Mouse (Mus musculus) G1E (cell line): ENCODE data around the gene Traip. TPM values are rescaled to one million over a fixed set of nuclear protein-coding genes. Genes with fewer than 3 reads are reported as not detected.

Experiments used
- ATAC-seq: 2 replicates; pipeline ENCODE4 v1.8.0; 2016; ENCODE audit warnings: mild to moderate bottlenecking; ENCODE audit not compliant: insufficient number of reproducible peaks, poor library complexity, low FRiP score, severe bottlenecking; ENCODE audit errors: extremely low read depth
- DNase-seq: peaks from one replicate; pipeline ENCODE4 v3.0.0; 2012; ENCODE audit warnings: low spot score
- H3K27me3 ChIP-seq: 2 replicates; pipeline ENCODE4 v1.6.1; 2012; ENCODE audit warnings: mild to moderate bottlenecking, low read length, inconsistent platforms; ENCODE audit not compliant: insufficient read depth
- H3K36me3 ChIP-seq: replicated peaks from 2 replicates; pipeline ENCODE3; 2012; ENCODE audit warnings: mild to moderate bottlenecking, inconsistent platforms
- H3K4me1 ChIP-seq: 2 replicates; pipeline ENCODE4 v1.6.1; 2012; ENCODE audit warnings: low read depth, low read length, inconsistent platforms, mixed read lengths; ENCODE audit not compliant: insufficient read depth
- H3K4me3 ChIP-seq: 2 replicates; pipeline ENCODE4 v1.5.1; 2012; ENCODE audit warnings: low read depth, mild to moderate bottlenecking, inconsistent platforms, low read length, moderate library complexity, mixed read lengths
- H3K9me3 ChIP-seq: replicated peaks from 2 replicates; pipeline ENCODE4 v1.6.1; 2012; ENCODE audit warnings: inconsistent platforms
- CTCF ChIP-seq: IDR thresholded peaks from 2 replicates; pipeline ENCODE4 v1.5.1; 2012; ENCODE audit warnings: low read depth, low read length, inconsistent platforms, mixed read lengths
- GATA1 ChIP-seq: IDR thresholded peaks from 2 replicates; pipeline ENCODE4 v1.6.1; 2012; ENCODE audit warnings: borderline replicate concordance, low read length, inconsistent platforms, mixed read lengths
- GATA2 ChIP-seq: IDR thresholded peaks from 2 replicates; pipeline ENCODE4 v1.6.1; 2012; ENCODE audit warnings: low read depth, low read length, inconsistent platforms, borderline replicate concordance
- POLR2AphosphoS5 ChIP-seq: IDR thresholded peaks from 2 replicates; pipeline ENCODE4 v1.6.1; 2012; ENCODE audit warnings: low read depth, low read length, inconsistent platforms; ENCODE audit not compliant: insufficient replicate concordance
- TAL1 ChIP-seq: conservative IDR thresholded peaks from 2 replicates; pipeline ENCODE4 v1.6.1; 2012; ENCODE audit warnings: low read depth, low read length, inconsistent platforms, mixed read lengths
- polyA plus RNA-seq: library from polyadenylated mRNA; stranded (reverse); fragments of >175 nt; gene quantifications from 2 replicates; pipeline ENCODE4 v1.2.3, GENCODE M21; 2012
- total RNA-seq, 2 experiments: library from RNA; stranded (forward) in 1 of 2; stranded (reverse) in 1 of 2; fragments of 200-1000 nt in 1 of 2; fragments of >200 nt in 1 of 2; fragmentation: Nextera tagmentation in 1 of 2; gene quantifications; 2 replicates each; pipeline ENCODE4 v1.2.3; 2014 to 2017

Traip gene
- total and polyA plus RNA-seq, 3 experiments: 10.7 to 28.7 (median 25.6) TPM

DNA sequence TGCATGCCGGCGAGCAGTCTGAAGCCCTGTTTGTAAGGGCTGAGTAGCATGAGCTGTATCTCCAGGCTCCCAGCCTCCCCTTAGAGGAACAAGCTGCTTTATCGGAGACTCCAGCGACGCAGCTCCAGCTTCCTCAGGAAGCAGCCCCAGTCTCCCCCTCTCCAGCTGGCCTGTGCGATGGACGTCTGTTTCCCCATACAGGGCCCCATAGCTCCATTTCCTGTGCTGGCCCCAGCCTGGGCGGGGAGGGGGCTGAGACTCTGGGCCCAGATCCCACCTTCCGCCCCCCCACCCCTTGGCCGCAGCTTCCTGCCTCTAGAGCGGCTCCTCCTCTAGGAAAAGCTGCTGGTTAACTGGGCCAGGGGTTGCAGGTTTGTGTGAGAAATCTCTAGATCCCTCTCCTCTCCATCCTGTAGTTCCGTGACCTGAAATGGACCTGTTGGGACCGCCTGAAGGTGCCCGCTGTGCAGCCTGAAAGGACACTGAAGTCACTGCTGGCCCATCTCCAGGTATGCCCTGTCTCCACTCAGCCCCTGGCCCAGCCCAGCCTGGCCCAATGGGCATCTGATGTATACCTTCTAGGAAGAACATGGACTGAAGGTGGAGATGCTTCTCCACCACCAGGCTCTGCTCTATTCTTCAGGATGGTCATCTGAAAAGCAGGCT, 32.9 kb downstream of the Traip start, which contains the start of gene Gm20661:
Gene Gm20661, plus strand, starts transcription at position 378 of the 666 bp plus-strand sequence.
- Histone ChIP-seq H3K27me3 (no peaks in the 10 kb centered on the region), H3K4me1 (peaks cover 91% of the 10 kb centered on the region), H3K36me3 (peaks cover 72% of the 10 kb centered on the region), H3K4me3 (peak within 1 kb of the TSS; percentile 83), H3K9me3 (no peaks in the 10 kb centered on the region)
- ATAC-seq: peak; percentile 69
- DNase-seq: peak; percentile 84
- TF ChIP-seq GATA2 (no peak), TAL1 (peak; percentile 90)

DNA sequence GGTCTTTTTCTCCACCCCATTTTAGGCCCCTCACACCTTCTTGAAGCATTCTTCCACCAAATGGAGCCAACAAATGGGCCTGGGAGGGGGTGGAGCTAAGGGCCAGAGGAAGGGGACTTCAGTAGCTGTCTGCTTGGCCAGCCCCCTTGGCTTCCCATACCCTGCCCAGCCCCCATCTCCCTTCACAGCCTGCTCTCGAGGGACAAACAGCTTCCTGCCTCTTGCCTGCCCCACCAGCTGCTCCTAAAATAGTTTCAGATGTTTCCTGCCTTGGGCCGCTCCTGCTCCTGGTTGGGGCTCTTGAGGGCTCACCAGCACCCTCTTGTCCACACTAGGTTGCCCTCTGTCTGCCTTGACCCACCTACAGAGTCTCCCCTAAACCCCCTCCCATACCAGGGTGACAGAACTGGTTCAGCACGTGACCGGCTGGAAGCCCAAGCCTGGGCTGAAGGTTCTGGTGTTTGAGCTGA, 33.5 kb downstream of the Traip start:
- no peaks in the 10 kb centered on the region for H3K9me3 ChIP-seq
- peak; percentile 62 for DNase-seq

DNA sequence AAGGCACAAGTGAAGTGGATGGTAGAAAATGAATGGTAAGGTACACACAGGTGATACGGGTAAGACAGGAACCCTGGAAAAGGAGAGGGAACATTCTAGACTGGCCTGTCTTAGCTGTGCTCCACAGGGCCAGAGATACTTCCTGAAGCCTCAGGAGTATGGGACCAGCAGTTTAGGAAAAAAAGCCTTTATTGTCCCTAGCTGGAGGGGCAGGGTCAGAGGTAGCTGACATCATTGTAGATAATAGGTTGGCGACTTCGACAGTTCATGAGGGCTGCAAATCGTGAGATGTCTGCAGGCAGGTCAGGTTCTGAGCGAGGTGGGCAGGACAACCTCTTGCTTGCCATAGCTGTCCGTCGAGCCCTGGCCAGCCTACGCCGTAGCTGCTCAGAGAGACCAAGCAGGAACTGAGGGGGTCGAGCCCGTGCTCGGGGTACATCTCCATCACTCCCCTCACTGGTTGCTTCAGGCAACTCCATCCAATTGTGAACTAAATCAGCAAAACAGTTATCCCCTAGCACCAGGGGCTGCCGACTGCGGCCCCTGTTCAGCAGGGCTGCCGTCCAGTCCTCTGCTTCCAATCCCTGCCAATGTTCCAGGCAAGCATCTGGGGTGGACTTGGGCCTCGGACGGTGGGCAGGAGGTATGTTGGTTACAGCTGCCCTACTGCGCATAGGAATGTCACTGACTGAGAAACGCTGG, 34.3 kb downstream of the Traip start:
- Histone ChIP-seq H3K27me3 (no peaks in the 10 kb centered on the region), H3K9me3 (no peaks in the 10 kb centered on the region), H3K4me3 (peak overlapping the region; percentile 83), H3K36me3 (peaks cover 59% of the 10 kb centered on the region), H3K4me1 (peaks cover 81% of the 10 kb centered on the region)
- DNase-seq: no peak
- no peak for ATAC-seq
- TF ChIP-seq GATA1 (no peak), TAL1 (no peak), GATA2 (no peak), POLR2AphosphoS5 (no peak; the same call in 1 of the 2 replicates), CTCF (no peak)

More for the DNA sequence above, 33.5 kb downstream of the Traip start:
- peak; percentile 46 for ATAC-seq
- Histone ChIP-seq H3K36me3 (peaks cover 66% of the 10 kb centered on the region), H3K4me3 (peak overlapping the region; percentile 83), H3K4me1 (peaks cover 87% of the 10 kb centered on the region), H3K27me3 (no peaks in the 10 kb centered on the region)
- TF ChIP-seq GATA1: no peak
- 0 out of 2 replicates have a peak, but pooled peaks have one; percentile 8 for TF ChIP-seq POLR2AphosphoS5
- TF ChIP-seq GATA2: no peak
- no peak for TF ChIP-seq CTCF
- TF ChIP-seq TAL1: no peak

- TF ChIP-seq CTCF: no peak
- no peak for TF ChIP-seq GATA1
- TF ChIP-seq GATA2: no peak
- no peak for TF ChIP-seq POLR2AphosphoS5
- no peak for TF ChIP-seq TAL1
- no peaks in the 10 kb centered on the region for H3K27me3 ChIP-seq
- H3K4me3 ChIP-seq: peak overlapping the region; percentile 83
- peaks cover 79% of the 10 kb centered on the region for H3K4me1 ChIP-seq
- DNase-seq (no peak), ATAC-seq (no peak)
- H3K36me3 ChIP-seq: peaks cover 54% of the 10 kb centered on the region
- H3K9me3 ChIP-seq: no peaks in the 10 kb centered on the region
Observed at GRCm38 (mm10) chr9:107984754-107985055, 34.8 kb downstream of the Traip start.

GRCm38 (mm10) chr9:107985131-107986119, 35.5 kb downstream of the Traip start, which contains the start of gene Inka1:
TSS of gene Inka1 (minus strand) at chr9:107985879.
- peaks cover 79% of the 10 kb centered on the region for H3K4me1 ChIP-seq
- H3K27me3 ChIP-seq: no peaks in the 10 kb centered on the region
- H3K9me3 ChIP-seq: no peaks in the 10 kb centered on the region
- no peak for TF ChIP-seq GATA1
- DNase-seq: peak; percentile 68
- peaks cover 46% of the 10 kb centered on the region for H3K36me3 ChIP-seq
- ATAC-seq: peak; percentile 22
- H3K4me3 ChIP-seq: peak within 1 kb of the TSS; percentile 83

GRCm38 (mm10) chr9:107986376-107986775, 36.4 kb downstream of the Traip start:
- peaks cover 69% of the 10 kb centered on the region for H3K4me1 ChIP-seq
- no peak for DNase-seq

More at GRCm38 (mm10) chr9:107986376-107986775, 36.4 kb downstream of the Traip start:
- Histone ChIP-seq H3K27me3 (0 out of 2 replicates have a peak, but pooled peaks cover 4% of the 10 kb centered on the region), H3K9me3 (no peaks in the 10 kb centered on the region), H3K36me3 (peaks cover 37% of the 10 kb centered on the region), H3K4me3 (peak overlapping the region; percentile 83)
- ATAC-seq: no peak
- peak; percentile 79; the same call in 1 of the 2 replicates for TF ChIP-seq GATA2
- TF ChIP-seq GATA1: no peak
- TF ChIP-seq CTCF: peak; percentile 62
